Mouse (Mus musculus) MEL (cell line): ENCODE measurements at regions not wholly inside any gene's neighbourhood (a gene's known extent, or its start where the extent isn't known, plus 50 kb on each side); places are given as distances from the start of the nearest gene placed in this dataset.

Source experiments
- DNase-seq: peaks from one replicate; pipeline ENCODE4 v3.0.0; 2011; ENCODE audit warnings: low read depth, low spot score
- H3K27ac ChIP-seq: 2 replicates; pipeline ENCODE4 v1.5.1; 2012; ENCODE audit warnings: low read depth, mild to moderate bottlenecking, control low read depth, low read length, moderate library complexity; ENCODE audit not compliant: control insufficient read depth
- H3K27me3 ChIP-seq, 2 experiments: fragments of 150-350 bp in 1 of 2; sonication (generic) in 1 of 2; 2 replicates each; pipeline ENCODE4 v1.6.1; 2012; ENCODE audit warnings: low read length in 2 of 2, mild to moderate bottlenecking in 2 of 2, improper control_type of control experiment in 1 of 2, moderate library complexity in 1 of 2; ENCODE audit not compliant: insufficient read depth in 2 of 2, control insufficient read depth in 1 of 2
- H3K36me3 ChIP-seq, 2 experiments: 2 replicates each; pipeline ENCODE4 v1.6.1; 2012 to 2014; ENCODE audit warnings: low read length in 2 of 2, improper control_type of control experiment in 1 of 2, inconsistent platforms in 1 of 2, mild to moderate bottlenecking in 1 of 2; ENCODE audit not compliant: insufficient read depth in 2 of 2, control insufficient read depth in 1 of 2
- H3K4me1 ChIP-seq, 2 experiments: fragments of 150-350 bp in 1 of 2; sonication (generic) in 1 of 2; 2 replicates each; pipeline ENCODE4 v1.6.1; 2012; ENCODE audit warnings: low read length in 2 of 2, improper control_type of control experiment in 1 of 2, mild to moderate bottlenecking in 1 of 2; ENCODE audit not compliant: insufficient read depth in 2 of 2, control insufficient read depth in 1 of 2
- H3K4me3 ChIP-seq, 2 experiments: fragments of 150-350 bp in 1 of 2; sonication (generic) in 1 of 2; 2 replicates each; pipeline ENCODE4 v1.5.1; 2012; ENCODE audit warnings: low read depth in 2 of 2, low read length in 2 of 2, mild to moderate bottlenecking in 2 of 2, moderate library complexity in 2 of 2, control low read depth in 1 of 2, improper control_type of control experiment in 1 of 2; ENCODE audit not compliant: control insufficient read depth in 1 of 2, insufficient read depth in 1 of 2
- H3K79me2 ChIP-seq: 2 replicates; pipeline ENCODE4 v1.6.1; 2012; ENCODE audit warnings: mild to moderate bottlenecking, low read length, moderate library complexity; ENCODE audit not compliant: control insufficient read depth, poor library complexity, insufficient read depth
- H3K9ac ChIP-seq: 2 replicates; pipeline ENCODE4 v1.6.1; 2012; ENCODE audit warnings: low read depth, mild to moderate bottlenecking, control low read depth, low read length, moderate library complexity; ENCODE audit not compliant: control insufficient read depth, poor library complexity, severe bottlenecking
- H3K9me3 ChIP-seq: fragments of 150-350 bp; sonication (generic); replicated peaks from 2 replicates; pipeline ENCODE4 v1.6.1; 2012; ENCODE audit warnings: mild to moderate bottlenecking, low read length, improper control_type of control experiment, moderate library complexity; ENCODE audit not compliant: insufficient read depth
- CHD1 ChIP-seq: IDR thresholded peaks from 2 replicates; pipeline ENCODE4 v1.6.1; 2012; ENCODE audit warnings: low read depth, mild to moderate bottlenecking, inconsistent platforms, low read length, improper control_type of control experiment
- CHD2 ChIP-seq: IDR thresholded peaks from 2 replicates; pipeline ENCODE4 v1.6.1; 2011; ENCODE audit warnings: low read length, improper control_type of control experiment
- EP300 ChIP-seq, 2 experiments: IDR thresholded peaks; 2 replicates each; pipeline ENCODE4 v1.6.1; 2011; ENCODE audit warnings: improper control_type of control experiment in 2 of 2, low read length in 2 of 2, low read depth in 1 of 2, mild to moderate bottlenecking in 1 of 2
- ETS1 ChIP-seq: IDR thresholded peaks from 2 replicates; pipeline ENCODE4 v1.6.1; 2012; ENCODE audit warnings: low read depth, mild to moderate bottlenecking, inconsistent platforms, low read length, improper control_type of control experiment, moderate library complexity
- GABPA ChIP-seq: IDR thresholded peaks from 2 replicates; pipeline ENCODE4 v1.6.1; 2012; ENCODE audit warnings: low read depth, mild to moderate bottlenecking, inconsistent platforms, low read length, improper control_type of control experiment, moderate library complexity
- GATA1 ChIP-seq: IDR thresholded peaks from 2 replicates; pipeline ENCODE4 v1.6.1; 2011; ENCODE audit warnings: low read depth, low read length, improper control_type of control experiment
- HCFC1 ChIP-seq: IDR thresholded peaks from 2 replicates; pipeline ENCODE4 v1.6.1; 2012; ENCODE audit warnings: low read depth, mild to moderate bottlenecking, inconsistent platforms, low read length, improper control_type of control experiment, moderate library complexity
- JUND ChIP-seq: IDR thresholded peaks from 2 replicates; pipeline ENCODE4 v1.6.1; 2011; ENCODE audit warnings: low read depth, mild to moderate bottlenecking, improper control_type of control experiment, low read length
- KAT2A ChIP-seq: conservative IDR thresholded peaks from 2 replicates; pipeline ENCODE4 v1.6.1; 2012; ENCODE audit warnings: low read depth, low read length, improper control_type of control experiment, inconsistent platforms
- MAFK ChIP-seq: IDR thresholded peaks from 2 replicates; pipeline ENCODE4 v1.6.1; 2011; ENCODE audit warnings: low read depth, mild to moderate bottlenecking, low read length, improper control_type of control experiment, borderline replicate concordance
- MAX ChIP-seq: IDR thresholded peaks from 2 replicates; pipeline ENCODE4 v1.6.1; 2011; ENCODE audit warnings: low read length, improper control_type of control experiment
- MAZ ChIP-seq: IDR thresholded peaks from 2 replicates; pipeline ENCODE4 v1.6.1; 2012; ENCODE audit warnings: low read depth, mild to moderate bottlenecking, inconsistent platforms, low read length, improper control_type of control experiment
- MEF2A ChIP-seq: IDR thresholded peaks from 2 replicates; pipeline ENCODE4 v1.6.1; 2014; ENCODE audit warnings: low read depth, mild to moderate bottlenecking, inconsistent platforms, low read length, improper control_type of control experiment; ENCODE audit not compliant: poor library complexity, insufficient replicate concordance, severe bottlenecking; ENCODE audit errors: extremely low read depth
- MYB ChIP-seq: IDR thresholded peaks from 2 replicates; pipeline ENCODE4 v1.6.1; 2011; ENCODE audit warnings: mild to moderate bottlenecking, low read depth, low read length, improper control_type of control experiment
- NELFE ChIP-seq: IDR thresholded peaks from 2 replicates; pipeline ENCODE4 v1.6.1; 2011; ENCODE audit warnings: low read depth, low read length, improper control_type of control experiment
- NRF1 ChIP-seq: IDR thresholded peaks from 2 replicates; pipeline ENCODE4 v1.6.1; 2014; ENCODE audit warnings: low read depth, mild to moderate bottlenecking, inconsistent platforms, low read length, improper control_type of control experiment, moderate library complexity; ENCODE audit not compliant: poor library complexity, insufficient read depth, severe bottlenecking
- POLR2AphosphoS2 ChIP-seq: IDR thresholded peaks from 2 replicates; pipeline ENCODE4 v1.6.1; 2011; ENCODE audit warnings: low read length, improper control_type of control experiment
- POLR2AphosphoS5 ChIP-seq: IDR thresholded peaks from 2 replicates; pipeline ENCODE4 v1.6.1; 2012; ENCODE audit warnings: low read depth, borderline replicate concordance, mild to moderate bottlenecking, inconsistent platforms, low read length, moderate library complexity, mixed read lengths
- RAD21 ChIP-seq: IDR thresholded peaks from 2 replicates; pipeline ENCODE4 v1.6.1; 2011; ENCODE audit warnings: mild to moderate bottlenecking, low read depth, low read length, improper control_type of control experiment
- SMC3 ChIP-seq: IDR thresholded peaks from 2 replicates; pipeline ENCODE4 v1.6.1; 2011; ENCODE audit warnings: low read depth, low read length, improper control_type of control experiment
- TAL1 ChIP-seq: IDR thresholded peaks from 2 replicates; pipeline ENCODE4 v1.6.1; 2012; ENCODE audit warnings: mild to moderate bottlenecking, inconsistent platforms, low read length, moderate library complexity, mixed read lengths
- TBP ChIP-seq: IDR thresholded peaks from 2 replicates; pipeline ENCODE4 v1.8.0; 2011; ENCODE audit warnings: low read depth, low read length, improper control_type of control experiment
- TCF12 ChIP-seq: IDR thresholded peaks from 2 replicates; pipeline ENCODE4 v1.6.1; 2014; ENCODE audit warnings: low read depth, mild to moderate bottlenecking, inconsistent platforms, low read length, improper control_type of control experiment, moderate library complexity
- UBTF ChIP-seq: IDR thresholded peaks from 2 replicates; pipeline ENCODE4 v1.6.1; 2012; ENCODE audit warnings: low read depth, mild to moderate bottlenecking, inconsistent platforms, low read length, improper control_type of control experiment, moderate library complexity, borderline replicate concordance; ENCODE audit not compliant: insufficient read depth
- USF2 ChIP-seq, 2 experiments: IDR thresholded peaks; 2 replicates each; pipeline ENCODE4 v1.6.1; 2011 to 2012; ENCODE audit warnings: improper control_type of control experiment in 2 of 2, low read length in 2 of 2, borderline replicate concordance in 1 of 2, inconsistent platforms in 1 of 2, low read depth in 1 of 2, mild to moderate bottlenecking in 1 of 2; ENCODE audit not compliant: insufficient read depth in 1 of 2
- ZC3H11A ChIP-seq: IDR thresholded peaks from 2 replicates; pipeline ENCODE4 v1.6.1; 2012; ENCODE audit warnings: low read depth, mild to moderate bottlenecking, inconsistent platforms, low read length, improper control_type of control experiment
- ZMIZ1 ChIP-seq: IDR thresholded peaks from 2 replicates; pipeline ENCODE4 v1.6.1; 2012; ENCODE audit warnings: low read depth, mild to moderate bottlenecking, inconsistent platforms, low read length, improper control_type of control experiment, moderate library complexity
- ZNF384 ChIP-seq: IDR thresholded peaks from 2 replicates; pipeline ENCODE4 v1.6.1; 2012; ENCODE audit warnings: low read depth, mild to moderate bottlenecking, inconsistent platforms, low read length, improper control_type of control experiment

- no peak for TF ChIP-seq MYB
- TF ChIP-seq JUND = no peak
- TF ChIP-seq MAX = no peak
- TF ChIP-seq NRF1 = no peak
- TF ChIP-seq, all 39 proteins: peak for 0
These were observed 112.7 kb upstream of the Pard3b start (continued) for GRCm38 (mm10) chr1:61525881-61526280.

- no peak for TF ChIP-seq TCF12
- no peak for TF ChIP-seq EP300 (IDR thresholded peaks at IDR 0.05; ENCODE audit: low read depth in 1 of 2, low read length in 2 of 2)
- no peak for TF ChIP-seq RAD21
- TF ChIP-seq TBP = no peak
- no peak for TF ChIP-seq HCFC1
- no peak for TF ChIP-seq UBTF
- TF ChIP-seq GATA1 = no peak
- no peak for TF ChIP-seq ETS1
- TF ChIP-seq MAZ = no peak
- no peak for TF ChIP-seq CHD1
- no peak for TF ChIP-seq SMC3
- TF ChIP-seq, all 39 proteins: peak for 0
- H3K36me3 ChIP-seq = no peaks in the 10 kb centered on the region
- DNase-seq = no peak
- H3K4me1 ChIP-seq = no peaks in the 10 kb centered on the region
- no peak overlapping the region for H3K4me3 ChIP-seq
- no peaks in the 10 kb centered on the region for H3K9me3 ChIP-seq
- no peak overlapping the region for H3K27ac ChIP-seq
- H3K79me2 ChIP-seq = no peaks in the 10 kb centered on the region
- H3K9ac ChIP-seq = no peak overlapping the region
- no peaks in the 10 kb centered on the region for H3K27me3 ChIP-seq
These were observed 109.9 kb upstream of the Pard3b start for GRCm38 (mm10) chr1:61528757-61529156.

GRCm38 (mm10) chr1:61530166-61530565 lies 108.5 kb upstream of the Pard3b start:
- Histone ChIP-seq H3K36me3 (no peaks in the 10 kb centered on the region), H3K4me1 (no peaks in the 10 kb centered on the region), H3K9ac (no peak overlapping the region), H3K4me3 (no peak overlapping the region), H3K27ac (no peak overlapping the region), H3K27me3 (no peaks in the 10 kb centered on the region), H3K79me2 (no peaks in the 10 kb centered on the region), H3K9me3 (no peaks in the 10 kb centered on the region)
- TF ChIP-seq GABPA (no peak), POLR2AphosphoS5 (no peak), EP300 (IDR thresholded peaks at IDR 0.05; ENCODE audit: low read depth in 1 of 2, low read length in 2 of 2) (no peak), CHD1 (no peak), ZMIZ1 (no peak), TBP (no peak), USF2 (IDR thresholded peaks at IDR 0.05; ENCODE audit: borderline replicate concordance in 1 of 2, insufficient read depth in 1 of 2, low read depth in 1 of 2, low read length in 2 of 2) (no peak), ZNF384 (no peak), MAFK (no peak), NELFE (no peak), ZC3H11A (no peak), MAZ (no peak), CHD2 (no peak), TCF12 (no peak), JUND (no peak), MEF2A (no peak), POLR2AphosphoS2 (no peak), TAL1 (no peak), KAT2A (no peak)
- no peak for DNase-seq
